Mouse (Mus musculus) T-cell, adult 2 months (primary cell): ENCODE data around the gene Zfp28.
"Not testable (repeated sequence)": the region's sequence is repeated elsewhere in the genome, so short reads cannot be mapped to it uniquely, and the experiment has no call there.

Experiments used
- DNase-seq: peaks from one replicate; pipeline ENCODE4 v3.0.0; 2022; ENCODE audit warnings: low spot score

Gene Zfp28

DNA sequence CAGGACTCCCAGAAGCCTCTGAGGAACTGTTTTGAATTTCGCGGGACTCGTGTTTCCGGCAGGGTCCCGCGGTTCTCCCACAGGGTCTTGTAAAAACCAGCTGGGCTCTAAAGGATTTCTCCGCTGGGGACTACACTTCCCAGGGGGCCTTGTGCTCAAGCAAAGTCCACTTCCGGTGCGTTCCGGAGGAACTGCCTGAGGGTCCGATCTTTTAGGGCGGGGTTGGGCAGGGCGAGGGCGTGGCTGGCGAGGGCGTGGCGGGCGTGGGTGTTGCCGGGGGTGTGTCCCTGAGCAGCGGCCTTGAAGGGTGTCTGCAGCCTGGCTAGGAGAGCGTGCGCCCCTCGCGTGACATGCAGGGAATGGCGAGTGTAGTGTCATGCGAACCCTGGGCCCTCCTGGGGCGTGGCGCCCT lies at the start of gene Zfp28:
Gene Zfp28 (plus strand): TSS at position 252 of the 412 bp plus-strand sequence.
- peak; percentile 85 for DNase-seq

DNA sequence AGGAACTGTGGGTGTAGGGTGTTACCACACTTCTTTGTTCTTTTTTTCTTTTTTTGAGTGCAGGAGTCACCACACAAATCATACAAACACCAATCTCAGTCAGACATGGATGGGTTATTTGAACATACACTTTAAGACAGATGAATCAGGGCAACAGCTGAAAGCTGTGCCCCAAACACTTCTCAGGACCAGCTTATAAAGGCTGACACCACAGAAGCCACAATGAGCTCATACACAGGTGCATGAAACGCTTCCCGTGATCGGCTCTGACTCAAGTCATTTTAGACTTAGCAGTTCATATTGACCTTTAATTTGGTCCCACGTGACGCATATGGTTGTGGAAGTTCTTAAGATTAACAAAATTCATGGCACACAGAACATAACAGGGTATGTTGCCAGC lies 43.2 kb upstream of the Zfp28 start:
- DNase-seq, result no peak

DNA sequence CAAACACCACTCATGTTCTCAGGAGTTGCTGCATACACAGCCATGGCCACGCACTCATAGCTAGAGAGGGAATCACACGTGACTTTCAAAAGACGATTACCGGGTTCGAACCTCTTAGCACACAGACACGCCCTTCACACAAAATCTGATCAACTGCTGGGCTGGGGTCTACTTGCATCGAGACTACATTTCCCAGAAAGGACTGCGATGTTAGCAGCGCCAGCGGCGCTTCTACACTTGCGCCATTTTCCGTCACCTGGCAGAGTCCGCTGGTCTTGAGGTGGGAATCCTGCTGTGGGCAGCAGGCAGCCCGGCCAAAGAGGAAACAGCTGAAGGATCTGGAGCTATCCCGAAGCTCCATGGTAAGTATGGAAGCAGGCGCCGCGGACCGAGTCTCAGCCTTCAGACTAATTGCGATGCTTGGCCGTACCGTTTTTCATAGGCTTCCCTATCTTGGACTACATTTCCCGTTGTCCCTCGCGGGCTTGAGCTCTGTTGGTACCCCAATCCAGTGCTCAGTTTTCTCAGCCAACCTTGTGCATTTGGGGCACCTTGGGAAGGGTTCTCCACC lies 39.5 kb upstream of the Zfp28 start, which contains the start of gene Gm3854:
Gene Gm3854 (plus strand): TSS at position 259 of the 571 bp plus-strand sequence.
- peak; percentile 28 for DNase-seq

DNA sequence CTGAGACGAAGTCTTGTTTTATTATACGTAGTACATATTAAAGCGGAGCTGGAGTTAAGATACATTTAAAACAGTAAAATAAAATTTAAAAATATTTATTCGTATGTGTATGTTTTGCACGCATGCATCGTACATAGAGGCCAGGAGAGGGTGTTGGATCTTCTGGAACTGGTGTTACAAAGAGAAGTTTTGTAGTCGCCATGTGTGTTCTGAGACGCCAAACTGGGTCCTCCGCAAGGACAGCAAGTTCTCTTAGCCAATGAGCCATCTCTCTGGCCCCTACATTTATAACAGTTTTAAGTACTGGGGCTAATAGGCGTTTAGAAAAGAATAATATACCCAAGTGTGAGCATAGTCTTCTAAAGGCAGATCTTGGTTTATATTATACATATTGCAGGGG lies 39.0 kb upstream of the Zfp28 start:
- no peak for DNase-seq

DNA sequence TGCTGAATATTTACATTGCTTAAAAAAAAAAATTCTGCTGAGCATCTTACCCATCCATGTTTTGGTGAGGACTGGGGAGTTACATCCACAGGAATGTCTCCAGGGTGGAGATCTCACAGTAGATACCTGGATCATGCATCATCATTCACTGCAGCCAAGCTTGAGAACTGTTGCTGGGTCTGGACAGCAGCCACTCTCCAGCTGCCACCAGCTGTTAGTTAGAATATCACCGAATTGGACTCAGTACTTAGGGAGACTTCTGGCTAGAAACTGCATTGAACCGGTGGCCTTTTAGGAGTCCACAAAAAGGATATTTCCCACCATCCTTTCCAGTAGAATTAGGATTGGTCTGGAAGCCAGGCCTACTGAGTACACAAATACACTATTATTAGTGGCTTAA lies 25.0 kb upstream of the Zfp28 start:
- no peak for DNase-seq

DNA sequence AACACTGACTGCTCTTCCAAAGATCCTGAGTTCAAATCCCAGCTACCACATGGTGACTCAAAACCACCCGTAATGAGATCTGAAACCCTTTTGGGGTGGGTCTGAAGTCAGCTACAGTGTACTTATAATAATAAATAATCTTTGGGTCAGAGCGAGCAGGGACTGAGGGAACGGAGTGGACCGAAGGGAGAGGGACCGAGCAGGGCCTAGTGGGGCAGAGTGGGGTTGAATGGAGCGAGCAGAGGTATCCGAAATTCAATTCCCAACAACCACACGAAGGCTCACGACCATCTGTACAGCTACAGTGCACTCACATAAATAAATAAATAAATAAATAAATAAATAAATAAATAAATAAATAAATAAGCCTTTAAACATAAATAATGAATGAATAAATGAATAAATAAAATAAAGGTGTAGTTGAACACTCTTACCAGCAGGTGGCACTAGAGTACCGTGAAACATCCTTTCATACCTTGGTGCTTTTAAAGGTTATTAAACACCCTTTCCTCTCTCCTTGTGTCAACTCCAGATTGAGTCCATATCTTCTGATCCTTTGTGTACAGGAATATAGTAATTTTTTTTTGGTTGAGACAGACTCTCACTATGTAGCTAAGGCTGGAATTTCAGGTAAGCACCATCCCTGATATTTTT lies 24.0 kb upstream of the Zfp28 start:
- peak; percentile 24 for DNase-seq

DNA sequence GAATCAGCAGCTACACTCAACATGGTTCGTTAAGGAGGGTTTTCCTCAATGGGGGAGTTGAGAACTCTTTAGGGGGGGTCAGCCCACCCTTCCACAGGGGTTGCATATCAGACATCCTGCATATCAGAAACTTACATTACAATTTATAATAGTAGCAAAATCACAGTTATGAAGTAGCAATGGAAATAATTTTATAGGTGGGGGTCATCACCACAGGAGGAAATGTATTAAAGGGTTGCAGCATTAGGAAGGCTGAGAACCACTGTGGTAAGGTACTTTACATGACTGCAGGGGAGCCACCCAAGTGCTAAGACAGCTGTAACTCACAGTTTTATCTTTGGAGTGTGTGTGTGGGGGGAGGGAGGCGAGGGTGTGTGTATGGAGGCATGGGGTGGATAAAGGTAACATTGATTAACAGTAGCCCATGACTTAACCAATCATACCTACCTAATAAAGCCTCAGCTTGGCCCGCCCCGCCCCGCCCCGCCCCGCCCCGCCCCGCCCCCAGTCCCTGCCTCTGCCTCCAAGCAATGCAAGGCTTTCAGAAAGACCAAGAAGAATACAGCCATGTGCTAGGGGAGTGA lies 22.5 kb upstream of the Zfp28 start:
- no peak for DNase-seq

DNA sequence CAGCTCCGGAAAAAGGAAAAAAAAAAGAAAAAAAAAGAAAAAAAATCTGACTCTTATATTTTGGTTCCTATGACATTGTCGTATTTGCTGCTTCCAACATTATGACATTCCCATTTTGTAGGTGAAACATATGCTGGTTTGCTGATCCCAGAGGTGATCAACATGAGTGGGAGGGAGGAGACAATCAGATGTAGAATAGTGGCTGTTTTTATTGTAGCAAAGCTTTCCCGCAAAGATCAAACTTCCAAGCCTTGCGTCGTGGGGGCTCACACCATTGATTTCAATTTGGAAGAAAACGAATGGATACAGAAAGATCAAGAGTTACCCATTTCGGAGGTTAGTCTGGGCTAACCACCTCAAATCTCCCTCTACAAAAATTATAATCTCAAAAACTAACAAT lies 21.3 kb upstream of the Zfp28 start:
- DNase-seq, result no peak

DNA sequence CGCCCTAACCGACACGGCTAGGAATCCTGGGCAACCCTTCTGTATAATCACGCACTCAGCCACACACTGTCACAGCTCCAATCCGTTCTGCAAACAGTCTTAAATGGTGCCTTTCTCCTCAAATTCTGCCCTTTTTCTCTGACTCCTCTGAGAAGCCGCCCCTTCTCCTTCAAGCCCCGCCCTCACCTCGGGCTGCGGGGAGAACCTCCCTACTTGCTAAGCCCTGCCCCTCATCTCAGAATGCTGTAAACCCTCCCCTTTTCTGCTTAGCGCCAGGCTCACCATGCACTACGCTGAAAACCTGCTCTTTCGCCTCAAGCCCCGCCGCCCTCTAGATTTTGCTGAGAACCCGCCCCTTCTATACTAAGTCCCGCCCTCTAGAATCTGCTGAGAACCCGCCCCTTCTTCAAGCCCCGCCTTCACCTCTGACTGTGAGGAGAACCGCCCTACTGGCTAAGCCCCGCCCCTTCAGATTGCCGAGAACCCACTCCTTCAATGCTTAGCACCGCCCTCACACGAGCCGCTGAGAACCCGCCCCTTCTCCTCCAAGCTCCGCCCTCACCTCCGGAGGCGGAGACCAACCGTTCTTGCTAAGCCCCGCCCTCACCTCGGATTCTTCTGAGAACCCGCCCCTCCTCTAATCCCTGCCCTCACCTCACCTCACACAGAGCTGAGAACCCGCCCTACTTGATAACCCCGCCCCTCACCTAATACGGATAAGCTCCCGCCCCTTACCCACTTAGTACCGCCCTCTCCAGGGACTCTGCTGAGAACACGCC lies 20.6 kb upstream of the Zfp28 start:
- peak; percentile 98 for DNase-seq

DNA sequence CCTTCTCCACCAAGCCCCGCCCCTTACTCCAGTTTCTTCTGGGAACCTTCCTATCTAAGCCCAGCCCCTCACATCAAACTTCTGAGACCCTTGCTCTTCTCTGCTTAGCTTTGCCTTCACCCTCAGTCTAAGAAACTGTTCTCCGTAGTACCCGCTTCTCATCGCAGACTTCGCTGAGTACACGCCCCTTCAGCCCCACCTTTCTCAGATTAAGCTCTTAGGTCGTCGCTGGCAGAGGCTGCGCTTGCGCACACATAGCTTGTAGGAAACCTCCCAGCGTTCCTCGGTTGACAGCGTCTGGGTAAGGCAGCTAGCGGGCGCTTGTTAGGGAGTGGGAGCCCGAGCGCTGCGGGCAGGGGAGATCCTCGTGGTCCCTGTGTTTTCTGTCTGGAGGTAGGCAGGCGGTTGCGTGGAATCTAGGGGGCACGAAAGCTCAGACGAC lies 20.0 kb upstream of the Zfp28 start, which contains the start of gene Zfp78:
Gene Zfp78 (plus strand): TSS at position 234 of the 442 bp plus-strand sequence.
- DNase-seq, result peak; percentile 84

DNA sequence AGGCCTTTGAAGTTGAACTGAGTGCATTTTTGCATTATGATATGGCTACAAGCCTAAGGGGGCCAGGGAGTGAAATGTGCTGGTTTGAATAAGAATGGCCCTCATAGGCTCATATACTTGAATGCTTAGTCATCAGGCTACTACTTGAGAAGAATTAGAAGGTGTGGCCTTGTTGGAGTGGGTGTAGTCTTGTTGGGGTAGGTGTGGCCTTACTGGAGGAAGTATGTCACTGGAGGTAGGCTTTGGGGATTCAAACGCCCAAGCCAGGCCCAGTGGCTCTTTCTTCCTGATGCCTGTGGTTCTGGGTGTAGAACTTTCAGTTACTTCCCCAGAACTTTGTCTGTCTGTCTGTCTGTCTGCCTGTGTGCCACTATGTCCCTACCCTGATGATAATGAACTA lies 18.3 kb upstream of the Zfp28 start:
- no peak for DNase-seq

DNA sequence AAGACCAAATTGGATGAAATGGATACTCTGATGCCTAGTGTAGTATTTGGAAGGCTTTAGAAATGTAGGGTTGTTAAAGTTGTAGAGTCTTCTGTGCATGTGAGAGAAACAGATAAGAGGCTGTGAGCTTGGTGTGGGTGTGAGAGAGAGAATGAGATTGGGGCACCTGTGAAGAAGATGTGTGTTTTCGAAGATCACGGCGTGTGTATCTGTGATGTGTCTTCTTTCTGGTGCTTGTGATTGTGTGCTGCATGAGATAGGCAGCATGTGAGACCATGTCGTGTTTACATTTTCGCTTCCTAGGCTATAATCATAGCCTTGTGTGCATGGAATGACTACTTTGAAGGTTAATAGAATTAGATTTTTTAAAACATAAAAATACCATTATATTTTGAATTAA lies 15.9 kb upstream of the Zfp28 start:
- no peak for DNase-seq

DNA sequence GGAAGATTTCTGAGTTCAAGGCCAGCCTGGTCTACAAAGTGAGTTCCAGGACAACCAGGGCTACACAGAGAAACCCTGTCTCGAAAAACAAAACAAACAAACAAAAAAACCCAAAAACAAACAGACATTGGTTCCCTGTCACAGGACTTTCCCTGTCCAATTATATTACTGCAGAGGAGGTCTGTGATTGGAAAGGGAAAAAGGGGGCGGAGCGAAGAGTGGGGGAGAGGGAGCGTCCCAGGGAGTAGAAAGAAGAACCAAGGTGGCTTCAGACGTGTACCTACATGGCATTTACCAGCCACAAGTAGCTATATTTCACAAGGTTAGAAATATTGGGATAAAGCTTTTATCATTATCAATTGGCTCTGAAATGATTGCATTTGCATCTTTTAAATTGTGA lies 14.9 kb upstream of the Zfp28 start:
- not testable (repeated sequence) for DNase-seq

DNA sequence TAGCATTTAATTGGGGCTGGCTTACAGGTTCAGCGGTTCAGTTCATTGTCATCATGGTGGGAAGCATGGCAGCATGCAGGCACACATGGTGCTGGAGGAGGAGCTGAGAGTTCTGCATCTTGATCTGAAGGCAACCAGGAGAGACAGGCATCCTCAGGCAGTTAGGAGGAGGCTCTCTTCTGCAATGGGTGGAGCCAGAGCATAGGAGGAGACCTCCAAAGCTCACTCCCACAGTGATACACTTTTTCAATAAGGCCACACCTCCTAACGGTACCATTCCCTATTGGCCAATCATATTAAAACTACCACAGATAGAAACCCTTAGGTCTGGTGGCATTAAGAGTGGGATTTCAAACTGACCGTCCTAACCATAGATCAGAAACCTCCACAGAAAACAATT lies 13.6 kb upstream of the Zfp28 start:
- no peak for DNase-seq

DNA sequence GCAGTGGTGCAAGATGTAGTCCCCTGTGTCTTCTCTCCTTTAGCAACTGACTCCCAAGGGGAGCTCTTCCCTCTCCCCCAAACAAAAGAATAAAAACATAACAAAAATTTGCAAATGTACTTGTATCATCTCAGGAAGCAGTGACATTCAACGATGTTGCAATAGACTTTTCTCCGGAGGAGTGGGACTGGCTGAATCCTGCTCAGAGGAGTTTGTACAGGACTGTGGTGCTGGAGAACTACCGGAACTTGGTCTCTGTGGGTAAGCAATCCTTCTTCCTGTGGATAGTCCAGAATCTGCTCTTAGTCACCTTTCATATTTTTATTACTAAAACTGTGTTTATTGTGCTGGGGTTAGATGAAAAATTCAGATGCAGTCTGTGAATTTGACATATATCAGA lies 10.1 kb upstream of the Zfp28 start:
- no peak for DNase-seq

DNA sequence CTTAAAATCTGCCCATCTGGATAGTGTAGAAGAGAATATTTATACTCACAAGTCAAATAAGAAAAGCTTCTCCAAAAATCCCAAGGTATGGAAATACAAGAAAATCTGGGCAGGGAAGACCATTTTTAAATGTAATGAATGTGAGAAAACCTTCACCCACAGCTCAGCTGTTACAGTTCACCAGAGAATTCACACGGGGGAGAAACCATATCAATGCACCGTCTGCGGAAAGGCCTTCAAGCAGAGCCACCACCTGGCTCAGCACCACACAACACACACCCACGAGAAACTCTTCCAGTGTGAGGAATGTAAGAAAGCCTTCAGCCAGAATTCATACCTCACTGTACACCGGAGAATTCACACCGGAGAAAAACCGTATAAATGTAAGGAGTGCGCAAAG lies 4.7 kb upstream of the Zfp28 start:
- DNase-seq, result no peak

DNA sequence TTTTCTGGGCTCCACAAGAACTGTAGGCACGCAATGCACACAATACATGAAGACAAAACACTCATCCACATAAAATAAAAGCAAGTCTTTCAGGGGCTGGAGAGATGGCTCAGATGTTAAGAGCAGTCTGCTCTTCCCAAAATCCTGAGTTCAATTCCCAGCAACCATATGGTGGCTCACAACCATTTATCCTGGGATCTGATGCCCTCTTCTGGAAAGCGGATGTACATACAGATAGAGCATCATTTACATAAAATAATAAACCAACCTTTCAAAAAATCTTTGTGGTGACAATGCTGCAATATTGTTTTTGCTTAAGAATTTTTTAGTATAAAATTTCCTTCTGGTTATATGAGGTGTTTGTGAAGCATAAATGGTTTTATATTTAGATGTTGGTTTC lies 1.7 kb upstream of the Zfp28 start:
- DNase-seq, result no peak

DNA sequence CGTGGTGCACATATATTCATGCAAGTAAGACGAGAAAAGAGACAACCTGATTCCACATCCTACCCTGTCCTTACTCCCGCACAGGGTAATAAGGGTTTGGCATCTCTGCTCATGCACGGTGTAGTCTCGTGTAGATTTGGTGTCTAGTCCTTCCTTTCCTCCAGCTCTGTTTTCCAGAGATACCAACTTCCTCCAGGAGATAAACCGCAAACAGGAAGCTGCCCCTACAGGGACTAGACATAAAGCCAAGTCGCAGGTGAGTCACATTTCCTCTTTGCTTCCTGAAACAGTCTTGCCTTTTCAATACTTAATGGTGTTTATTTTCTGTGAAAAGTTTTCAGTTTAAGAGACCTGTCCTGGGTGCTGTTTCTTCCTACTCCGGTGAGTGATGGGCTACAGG lies 916 bp downstream of the Zfp28 start:
- no peak for DNase-seq

DNA sequence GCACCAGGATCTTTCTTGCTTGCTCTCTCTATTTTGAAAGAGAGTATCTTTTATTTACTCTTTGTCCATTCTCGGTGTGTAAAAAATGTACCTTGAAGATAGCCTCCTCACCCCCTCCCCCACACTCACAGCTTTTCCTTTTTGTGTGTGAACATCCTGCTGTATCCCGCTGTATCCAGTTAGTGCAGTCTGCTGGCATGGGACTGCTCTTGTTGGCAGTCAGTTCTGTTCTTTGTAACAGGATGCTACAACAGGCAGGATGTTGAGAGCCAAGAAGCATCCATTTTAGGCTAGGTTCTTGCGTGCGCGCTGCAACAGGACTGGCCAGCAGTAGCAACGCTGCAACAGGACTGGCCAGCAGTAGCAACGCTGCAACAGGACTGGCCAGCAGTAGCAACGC lies 3.9 kb downstream of the Zfp28 start:
- DNase-seq, result no peak

DNA sequence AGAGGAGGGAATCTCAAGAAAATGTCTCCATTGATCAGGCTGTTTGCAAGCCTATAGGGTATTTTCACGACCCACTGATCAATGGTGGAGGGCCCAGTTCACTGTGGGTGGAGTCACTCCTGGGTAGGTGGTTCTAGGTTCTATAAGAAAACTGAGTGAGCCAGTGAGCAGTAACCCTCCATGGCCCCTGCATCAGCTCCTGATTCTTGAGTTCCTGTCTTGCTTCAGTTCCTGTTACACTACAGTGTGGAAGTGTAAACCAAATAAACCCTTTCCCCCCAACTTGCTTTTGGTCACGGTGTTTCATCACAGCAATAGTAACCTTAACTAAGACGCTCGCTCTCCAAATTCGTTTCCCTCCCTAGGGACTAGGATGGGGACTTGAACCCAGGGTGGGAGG lies 5.9 kb downstream of the Zfp28 start:
- no peak for DNase-seq

DNA sequence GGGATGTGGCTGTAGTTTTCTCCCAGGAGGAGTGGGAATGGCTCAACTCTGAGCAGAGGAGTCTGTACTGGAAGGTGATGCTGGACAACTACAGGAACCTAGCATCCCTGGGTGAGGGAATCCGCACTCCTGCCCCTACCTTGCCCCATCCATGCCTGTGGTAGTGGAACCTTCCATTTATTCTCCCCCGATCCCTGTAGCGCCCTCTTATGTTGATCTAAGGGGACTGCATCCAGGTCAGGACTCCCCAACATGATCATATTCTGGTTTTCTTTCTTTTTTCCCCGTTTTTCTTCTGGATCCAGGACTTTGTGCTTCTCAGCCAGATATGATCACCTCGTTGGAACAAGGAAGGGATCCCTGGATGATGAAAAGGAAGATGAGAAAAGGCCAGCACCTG lies 6.4 kb downstream of the Zfp28 start:
- DNase-seq, result no peak

DNA sequence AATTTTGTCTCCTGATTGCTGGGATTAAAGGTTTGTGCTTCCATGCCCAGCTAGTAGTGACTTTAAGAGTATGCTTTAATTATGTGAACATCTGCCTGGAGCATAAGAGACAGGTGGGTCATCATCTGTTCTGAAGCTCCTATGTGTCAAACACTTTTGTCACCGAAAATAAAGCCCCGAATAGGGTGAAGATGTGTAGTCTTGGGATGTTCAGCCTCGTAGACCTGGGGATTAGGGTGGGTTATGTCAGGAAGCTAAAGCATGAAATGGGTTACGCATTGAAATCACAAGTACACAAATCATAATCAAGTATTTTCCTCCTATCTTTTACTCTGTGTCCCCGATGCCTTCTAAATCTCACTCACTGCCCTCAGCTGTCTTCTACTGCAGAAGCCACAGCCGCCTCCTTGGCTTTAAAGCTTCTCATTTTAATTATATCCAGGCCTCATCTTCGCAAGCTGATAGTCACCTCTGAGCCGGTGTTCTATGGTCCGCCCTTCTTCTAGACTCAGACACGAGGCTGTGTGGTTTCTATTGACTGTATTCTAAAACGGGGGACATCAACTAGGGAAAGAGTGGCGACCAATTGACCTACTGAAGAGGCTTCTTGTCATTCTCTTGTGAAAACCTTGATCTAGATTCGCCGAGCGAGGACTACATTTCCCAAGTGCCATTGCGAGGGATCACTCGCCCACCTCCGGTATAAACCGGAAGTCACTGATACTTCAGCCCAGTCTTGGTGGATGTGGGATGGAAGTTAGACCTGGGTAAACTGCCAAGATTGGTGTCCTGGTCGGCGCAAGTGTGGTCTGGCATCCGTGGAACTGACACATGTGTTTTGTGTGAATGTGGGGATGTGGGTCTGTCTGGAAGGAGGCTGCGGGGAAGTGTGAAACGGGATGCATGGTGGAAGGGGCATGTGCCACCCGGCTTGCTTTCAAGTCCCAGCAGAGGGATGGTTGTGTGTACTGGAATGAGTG lies 15.2 kb downstream of the Zfp28 start, which contains the start of gene Smim17:
Gene Smim17 (plus strand): TSS at position 720 of the 980 bp plus-strand sequence.
- peak; percentile 65 for DNase-seq
